Mouse (Mus musculus): ENCODE results near the gene Atxn7l3.
"Not testable (repeated sequence)": the region's sequence is repeated elsewhere in the genome, so short reads cannot be mapped to it uniquely, and the experiment has no call there.

Gene Atxn7l3

GRCm38 (mm10) chr11:102294887-102295597 is 1.4 kb downstream of the Atxn7l3 start:
- DNase-seq (ENCODE audit: low read depth, low spot score) = no peak

GRCm38 (mm10) chr11:102294416-102294815 is 2.0 kb downstream of the Atxn7l3 start:
- DNase-seq (ENCODE audit: low read depth, low spot score) = no peak

DNA sequence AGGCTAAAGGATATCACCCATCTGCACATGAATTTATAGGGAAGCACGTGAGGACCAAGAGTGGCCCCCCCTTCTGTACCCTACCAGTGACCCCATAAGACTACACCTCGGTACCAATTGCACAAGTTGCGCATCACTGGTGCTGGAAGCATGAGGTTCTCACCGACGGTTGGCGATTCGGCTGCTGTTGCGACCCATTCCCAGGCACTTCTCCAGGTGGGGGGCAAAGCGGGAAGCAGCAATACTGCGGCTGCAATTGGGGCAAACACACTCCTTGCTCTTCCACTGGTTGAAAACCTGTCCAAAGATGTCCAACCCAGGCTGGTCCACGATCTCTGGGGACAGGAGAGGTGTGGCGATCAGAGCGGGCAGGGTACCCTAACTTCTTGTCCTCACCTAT is 2.5 kb downstream of the Atxn7l3 start:
- DNase-seq (ENCODE audit: low read depth, low spot score) = no peak

DNA sequence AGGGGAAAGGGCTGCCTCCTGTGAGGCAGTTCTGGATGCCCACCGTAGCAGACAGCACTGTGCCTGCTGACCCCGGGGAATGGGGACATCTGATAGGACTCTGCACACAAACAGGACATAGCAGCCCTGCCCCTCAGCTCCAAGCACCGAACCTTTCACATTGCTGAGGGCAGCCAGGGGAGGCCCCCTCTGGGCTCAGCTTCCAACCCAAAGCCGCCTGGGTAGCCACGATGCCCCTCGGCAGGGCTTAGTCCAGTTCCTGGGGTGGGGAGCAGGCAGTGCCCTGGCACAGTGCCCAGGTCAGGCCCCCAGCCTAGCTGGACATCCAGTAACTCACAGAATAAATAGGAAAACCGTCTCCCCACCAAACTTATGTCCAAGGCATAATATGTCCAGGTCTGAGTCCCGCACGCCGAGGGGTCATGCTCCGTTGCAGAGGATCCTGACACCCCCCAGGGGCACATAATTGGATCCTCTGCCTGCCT is 5.3 kb downstream of the Atxn7l3 start:
- DNase-seq (ENCODE audit: low read depth, low spot score) = no peak

DNA sequence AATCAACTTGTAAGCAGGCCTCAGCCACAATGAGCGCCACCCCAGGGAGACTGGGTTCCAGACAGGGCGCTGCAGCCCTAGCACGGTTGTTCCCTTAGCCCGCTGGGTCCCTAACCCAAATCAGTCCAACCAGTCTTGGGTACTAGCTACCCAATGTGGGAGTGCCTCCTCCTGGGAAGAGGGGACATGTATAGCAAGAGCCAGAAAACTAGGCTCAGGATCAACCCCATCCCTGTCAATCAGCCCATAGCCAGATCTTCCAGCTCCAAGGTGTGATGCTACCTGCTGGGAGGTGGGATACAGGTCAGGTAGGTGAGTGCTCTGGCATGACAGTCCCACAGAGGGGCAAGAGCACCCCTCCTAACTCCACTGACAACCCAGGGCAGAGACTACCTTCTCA is 6.3 kb downstream of the Atxn7l3 start:
- DNase-seq (ENCODE audit: low read depth, low spot score) = no peak

GRCm38 (mm10) chr11:102289511-102290100 is 6.8 kb downstream of the Atxn7l3 start:
- no peak for DNase-seq (ENCODE audit: low read depth, low spot score)

GRCm38 (mm10) chr11:102288913-102289312 is 7.5 kb downstream of the Atxn7l3 start:
- no peak for DNase-seq (ENCODE audit: low read depth, low spot score)

- DNase-seq (ENCODE audit: low read depth, low spot score) = no peak
Observed at GRCm38 (mm10) chr11:102288027-102288804, 8.2 kb downstream of the Atxn7l3 start.

DNA sequence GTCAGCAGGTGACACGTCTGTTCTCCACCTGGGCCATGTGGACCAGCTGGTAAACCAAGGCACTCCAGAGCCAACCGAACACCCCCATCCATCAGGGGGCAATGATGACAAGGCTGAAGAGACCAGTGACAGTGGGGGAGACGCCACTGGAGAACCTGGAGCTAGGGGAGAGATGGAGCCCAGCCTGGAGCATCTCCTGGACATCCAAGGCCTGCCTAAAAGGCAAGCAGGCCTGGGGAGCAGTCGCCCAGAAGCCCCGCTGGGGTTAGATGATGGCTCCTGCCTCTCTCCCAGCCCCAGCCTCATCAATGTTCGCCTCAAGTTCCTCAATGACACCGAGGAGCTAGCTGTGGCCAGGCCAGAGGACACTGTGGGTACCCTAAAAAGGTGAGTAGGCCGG is 8.9 kb downstream of the Atxn7l3 start:
- no peak for DNase-seq (ENCODE audit: low read depth, low spot score)

DNA sequence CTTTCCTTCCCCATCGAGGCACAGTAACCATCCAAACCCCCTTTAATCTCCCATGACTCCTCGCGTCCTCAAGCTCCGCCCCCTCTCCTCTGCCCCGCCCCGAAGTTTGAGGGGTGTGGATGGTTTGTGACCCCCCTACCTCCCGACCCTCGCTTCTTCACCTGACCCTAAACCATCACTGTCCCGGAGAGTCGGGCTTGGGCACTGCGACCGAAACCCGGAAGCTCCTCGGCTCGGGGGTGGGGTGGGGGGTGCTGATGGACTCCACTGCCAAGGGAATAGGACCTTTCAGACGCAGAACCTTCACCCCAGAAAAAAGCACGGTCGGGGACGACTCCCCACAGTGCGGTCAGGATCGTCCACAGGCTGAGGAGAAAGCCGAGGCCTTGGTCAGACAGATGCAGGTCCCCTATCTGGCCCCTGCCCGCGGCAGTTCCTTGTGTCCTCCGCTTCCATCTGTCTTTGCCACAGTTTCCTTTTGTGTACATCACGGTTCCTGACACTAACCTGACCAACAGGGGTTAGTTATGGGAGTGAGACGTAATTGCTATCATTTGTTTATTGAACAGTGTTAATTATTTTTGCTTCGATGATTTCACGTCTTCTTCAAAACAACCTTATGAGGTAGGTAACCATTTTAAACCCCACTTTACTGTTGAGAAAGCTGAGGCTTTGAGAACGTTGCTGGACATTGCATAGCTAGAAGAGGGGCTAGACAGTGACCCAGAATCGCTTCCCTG is 11.2 kb downstream of the Atxn7l3 start:
- DNase-seq (ENCODE audit: low read depth, low spot score) = no peak

DNA sequence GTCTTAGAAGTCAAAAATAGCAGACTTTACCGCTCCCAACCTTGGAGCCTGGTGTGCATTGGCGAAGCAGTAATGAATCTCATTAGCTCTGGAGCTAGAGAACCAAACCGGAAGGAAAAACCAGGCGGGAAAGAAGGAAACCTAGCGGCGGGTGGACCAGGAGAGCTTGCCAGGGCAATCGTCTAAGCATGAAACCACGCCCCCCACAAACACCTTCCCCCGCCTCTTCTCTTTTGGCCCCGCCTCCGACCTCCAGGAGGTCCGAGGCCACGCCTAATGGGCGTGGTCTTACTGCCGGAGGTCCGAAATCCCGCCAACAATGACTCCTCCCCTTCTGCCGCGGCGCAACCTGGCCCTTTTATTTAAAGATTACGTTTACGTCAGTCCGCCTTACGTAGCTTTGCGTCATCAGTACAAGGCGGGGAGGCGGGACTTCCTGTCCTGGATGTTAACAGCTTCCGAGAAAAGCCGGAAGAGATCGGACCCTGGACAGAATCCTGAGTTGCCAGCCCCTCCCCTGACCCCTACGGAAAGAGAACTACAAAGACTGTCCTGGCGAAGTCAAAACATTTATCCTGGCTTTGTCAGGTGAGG is 11.8 kb downstream of the Atxn7l3 start, which contains the start of gene Tmub2:
Gene Tmub2, plus strand, starts transcription at position 431 of the 594 bp plus-strand sequence.
- DNase-seq (ENCODE audit: low read depth, low spot score) = peak; percentile 97

GRCm38 (mm10) chr11:102283922-102284321 is 12.5 kb downstream of the Atxn7l3 start:
- no peak for DNase-seq (ENCODE audit: low read depth, low spot score)

DNA sequence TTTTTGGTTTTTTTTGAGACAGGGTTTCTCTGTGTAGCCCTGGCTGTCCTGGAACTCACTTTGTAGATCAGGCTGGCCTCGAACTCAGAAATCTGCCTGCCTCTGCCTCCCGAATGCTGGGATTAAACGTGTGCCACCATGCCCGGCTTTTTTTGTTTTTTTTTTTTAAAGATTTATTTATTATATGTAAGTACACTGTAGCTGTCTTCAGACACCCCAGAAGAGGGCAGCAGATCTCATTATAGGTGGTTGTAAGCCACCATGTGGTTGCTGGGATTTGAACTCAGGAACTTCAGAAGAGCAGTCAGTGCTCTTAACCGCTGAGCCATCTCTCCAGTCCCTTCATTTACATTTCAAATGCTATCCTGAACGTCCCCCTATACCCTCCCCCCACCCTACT is 16.2 kb downstream of the Atxn7l3 start:
- DNase-seq (ENCODE audit: low read depth, low spot score) = not testable (repeated sequence)

DNA sequence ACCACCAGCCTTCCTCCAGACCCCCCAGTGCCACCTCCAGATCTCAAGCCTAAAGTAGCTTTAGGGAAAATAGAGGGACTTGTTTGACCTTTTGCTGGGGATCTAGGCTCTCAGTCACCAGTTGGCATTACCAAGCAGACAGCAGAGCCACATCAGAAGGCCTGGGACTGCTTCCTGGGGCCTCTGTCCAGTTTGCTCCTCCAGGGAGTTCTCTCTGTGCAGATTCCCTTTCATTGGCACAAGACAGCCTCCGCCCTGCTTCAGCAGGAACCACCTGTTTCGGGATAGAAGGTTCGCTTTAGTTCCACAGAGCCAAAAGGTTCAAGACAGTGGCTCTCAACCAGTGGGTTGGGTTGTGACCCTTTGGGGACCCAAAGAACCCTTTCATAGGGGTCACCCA is 16.8 kb downstream of the Atxn7l3 start:
- no peak for DNase-seq (ENCODE audit: low read depth, low spot score)

DNA sequence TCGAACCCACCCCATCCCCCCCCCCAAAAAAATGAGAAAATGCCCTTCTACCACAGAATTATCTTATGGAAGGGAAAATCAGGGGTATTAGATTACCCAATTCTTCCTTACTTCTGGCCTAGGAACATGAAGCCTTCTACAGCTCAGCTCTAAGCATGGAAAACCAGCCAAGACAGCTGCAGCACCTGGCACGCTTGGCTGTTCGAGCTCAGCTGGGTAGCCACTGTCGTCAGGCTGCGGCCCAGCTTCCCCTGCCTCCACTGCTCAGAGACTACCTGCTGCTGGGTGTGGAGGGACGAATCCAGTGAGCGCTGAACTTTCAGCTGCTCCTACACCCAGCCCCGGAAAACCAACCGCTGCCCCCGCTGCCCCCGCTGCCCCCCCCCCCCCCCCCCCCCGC is 18.7 kb downstream of the Atxn7l3 start:
- DNase-seq (ENCODE audit: low read depth, low spot score) = no peak

DNA sequence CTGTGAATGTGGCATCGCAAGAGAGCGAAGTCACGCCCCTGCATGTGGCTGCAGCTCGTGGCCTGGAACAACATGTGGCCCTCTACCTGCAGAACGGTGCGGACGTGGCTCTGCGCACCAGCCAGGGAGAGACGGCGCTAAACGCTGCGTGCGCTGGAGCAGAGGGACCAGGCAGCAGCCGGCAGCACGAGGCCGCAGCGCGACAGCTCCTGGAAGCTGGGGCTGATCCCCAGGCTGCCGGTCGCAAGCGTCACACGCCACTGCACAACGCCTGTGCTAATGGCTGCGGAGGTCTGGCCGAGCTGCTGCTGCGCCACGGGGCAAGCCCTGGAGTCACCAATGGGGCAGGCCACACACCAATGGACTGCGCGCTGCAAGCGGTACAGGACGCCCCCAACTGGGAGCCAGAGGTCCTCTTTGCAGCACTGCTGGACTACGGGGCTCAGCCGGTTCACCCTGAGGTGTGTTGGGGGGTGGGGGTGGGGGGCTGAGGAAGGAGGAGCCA is 20.0 kb downstream of the Atxn7l3 start:
- no peak for DNase-seq (ENCODE audit: low read depth, low spot score)

GRCm38 (mm10) chr11:102268520-102269244 is 27.7 kb downstream of the Atxn7l3 start, which contains the start of gene Asb16:
TSS of gene Asb16 (plus strand) at chr11:102268743.
- DNase-seq (ENCODE audit: low read depth, low spot score) = no peak

DNA sequence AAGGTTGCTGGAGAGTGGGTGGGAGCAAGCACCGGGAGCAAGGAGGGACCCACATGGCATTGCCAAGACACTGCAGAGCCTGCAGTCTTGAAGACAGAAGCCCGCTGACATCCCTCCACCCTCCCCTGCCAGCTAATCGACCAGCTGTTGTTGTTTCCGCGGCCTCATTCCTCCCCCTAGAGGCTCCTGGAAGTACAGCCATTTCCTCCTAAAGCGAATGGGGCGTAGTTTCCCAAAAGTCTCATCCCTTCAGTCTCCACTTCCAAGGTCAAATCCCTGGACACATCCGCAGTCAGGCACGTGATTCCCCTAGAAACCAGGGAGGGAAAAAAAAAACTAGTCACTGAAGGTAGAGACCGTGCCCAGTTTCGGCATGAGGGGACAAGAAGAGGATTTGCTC is 29.0 kb downstream of the Atxn7l3 start:
- DNase-seq (ENCODE audit: low read depth, low spot score) = peak; percentile 42

DNA sequence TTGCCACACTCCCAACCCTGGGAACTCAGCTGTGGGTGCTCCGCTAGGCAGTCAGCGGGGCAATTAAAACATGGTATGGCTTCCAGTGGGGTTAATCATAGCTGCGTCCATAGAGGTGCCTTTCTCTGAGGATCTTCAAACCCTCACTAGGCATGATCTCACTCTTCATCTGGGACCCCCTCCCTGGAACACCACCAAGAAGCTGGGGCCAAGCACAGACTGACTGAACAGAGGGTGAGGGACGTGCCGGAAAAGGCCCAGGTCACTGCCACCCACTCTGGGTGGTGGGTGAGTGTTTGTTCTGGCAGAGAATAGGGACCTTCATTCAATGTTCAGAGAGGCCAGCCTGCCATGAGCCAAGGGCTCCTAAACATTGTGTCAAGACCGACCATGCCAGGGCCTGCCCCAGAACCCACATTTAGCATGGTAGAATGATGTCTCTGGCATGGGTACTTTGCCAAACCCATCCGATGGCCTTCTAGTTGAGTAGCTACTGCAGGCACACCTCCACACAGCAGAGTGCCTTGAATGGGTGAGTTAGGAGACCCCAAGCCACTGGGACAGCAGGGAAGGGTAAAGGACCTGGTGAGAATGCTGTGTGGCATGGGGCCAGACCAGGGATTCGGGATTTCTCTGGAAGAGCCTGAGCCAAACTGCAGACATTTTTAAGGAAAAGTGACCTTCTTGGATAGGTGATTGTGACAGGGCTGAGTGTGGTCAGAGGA is 29.6 kb downstream of the Atxn7l3 start:
- no peak for DNase-seq (ENCODE audit: low read depth, low spot score)

- DNase-seq (ENCODE audit: low read depth, low spot score) = no peak
Observed at GRCm38 (mm10) chr11:102265816-102266215, 30.6 kb downstream of the Atxn7l3 start.

Measured in brain, embryonic 18.5 days (tissue).